Mouse (Mus musculus) gastrocnemius, adult 2 months (tissue): ENCODE measurements around the gene Lgals2. TPM values are rescaled to one million over a fixed set of nuclear protein-coding genes. Genes with fewer than 3 reads are reported as not detected.

Experiments
- DNase-seq: peaks from one replicate; pipeline ENCODE4 v3.0.0; 2022
- H3K27ac ChIP-seq: fragments of 200-600 bp; 2 replicates; pipeline ENCODE4 v1.8.1; 2022; ENCODE audit warnings: mild to moderate bottlenecking
- H3K4me3 ChIP-seq: fragments of 200-600 bp; 2 replicates; pipeline ENCODE4 v1.8.1; 2022; ENCODE audit warnings: mild to moderate bottlenecking, moderate library complexity
- CTCF ChIP-seq: fragments of 200-600 bp; IDR thresholded peaks from 2 replicates; pipeline ENCODE4 v1.8.1; 2022; ENCODE audit warnings: antibody characterized with exemption, mild to moderate bottlenecking, moderate library complexity
- intact Hi-C: fragments of 180-260 bp; cut with DNase I; formaldehyde crosslinking; loops from one replicate; pipeline ENCODE4 v1.15.1; 2025
- total RNA-seq, 2 experiments: library from RNA; stranded (reverse); gene quantifications; 2 replicates each; pipeline ENCODE4 v1.2.3; 2021

Lgals2 gene
- total RNA-seq, 2 experiments from 2014 or later, result not detected

DNA sequence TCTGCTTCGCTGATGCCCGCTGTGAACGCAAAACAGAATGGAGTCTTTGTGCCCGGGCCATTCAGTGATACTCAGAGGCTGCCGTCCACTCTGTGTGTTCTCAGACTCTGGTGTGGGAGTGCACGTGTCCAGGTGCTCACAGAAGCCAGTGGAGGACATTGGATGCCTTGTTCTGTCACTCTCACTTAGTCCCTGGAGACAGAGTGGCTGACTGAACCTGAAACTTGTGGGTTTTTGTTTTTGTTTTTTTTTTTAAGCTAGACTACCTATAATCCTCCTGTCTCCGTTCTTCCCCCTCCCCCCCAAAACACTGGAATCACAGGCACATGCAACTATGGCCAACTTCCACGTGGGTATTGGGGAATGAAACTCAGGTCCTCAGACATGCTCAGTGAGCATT, 9.0 kb downstream of the Lgals2 start:
- intact Hi-C loops, result no loop called here
- no peak for DNase-seq
- Histone ChIP-seq H3K27ac (peak overlapping the region; percentile 98), H3K4me3 (peak overlapping the region; percentile 87)
- TF ChIP-seq CTCF, result no peak

DNA sequence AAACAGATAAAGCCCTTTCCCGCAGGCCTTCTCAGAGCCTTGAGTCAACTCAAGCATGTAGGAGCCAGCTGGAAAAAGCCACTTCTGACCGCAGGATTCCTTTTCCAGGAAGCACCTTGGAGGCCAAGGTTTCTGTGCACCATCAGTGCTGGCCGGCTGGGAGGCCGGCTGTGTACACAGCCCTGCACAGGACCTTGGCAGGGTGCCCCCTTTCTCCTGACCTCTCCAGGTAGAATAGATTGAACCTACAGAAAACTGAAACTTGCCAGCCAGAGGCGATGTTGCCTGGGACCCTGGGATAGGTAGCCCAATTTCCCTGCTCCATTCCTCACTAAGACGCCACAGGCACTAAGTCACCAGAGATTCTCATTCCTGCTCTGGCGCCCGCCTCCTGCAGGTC, 9.5 kb downstream of the Lgals2 start:
- no peak for TF ChIP-seq CTCF
- intact Hi-C loops, result no loop called here
- Histone ChIP-seq H3K4me3 (peak overlapping the region; percentile 87), H3K27ac (peak overlapping the region; percentile 98)
- DNase-seq, result no peak

DNA sequence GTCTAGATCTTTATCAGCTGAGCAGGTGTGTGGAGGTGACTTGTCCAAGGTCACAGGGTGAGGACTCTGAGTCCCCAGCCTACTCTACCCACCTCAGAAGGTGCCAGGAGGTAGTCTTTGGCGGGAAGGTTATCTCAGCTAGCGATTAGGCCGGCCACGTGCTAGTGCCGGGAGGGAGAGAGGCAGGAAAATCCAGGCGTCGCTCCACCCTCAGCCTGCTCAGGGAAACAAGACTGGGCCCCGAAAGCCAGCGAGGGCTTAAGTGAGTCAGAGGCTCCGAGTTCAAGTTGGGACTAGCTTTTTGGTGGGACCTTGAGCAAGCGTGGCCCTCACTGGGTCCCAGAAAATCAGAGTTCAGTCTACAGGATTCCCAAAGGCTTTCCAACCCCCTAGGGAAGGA, 10.0 kb downstream of the Lgals2 start:
- intact Hi-C loops, result no loop called here
- no peak for TF ChIP-seq CTCF
- Histone ChIP-seq H3K27ac (peak overlapping the region; percentile 98), H3K4me3 (peak overlapping the region; percentile 87)
- no peak for DNase-seq

DNA sequence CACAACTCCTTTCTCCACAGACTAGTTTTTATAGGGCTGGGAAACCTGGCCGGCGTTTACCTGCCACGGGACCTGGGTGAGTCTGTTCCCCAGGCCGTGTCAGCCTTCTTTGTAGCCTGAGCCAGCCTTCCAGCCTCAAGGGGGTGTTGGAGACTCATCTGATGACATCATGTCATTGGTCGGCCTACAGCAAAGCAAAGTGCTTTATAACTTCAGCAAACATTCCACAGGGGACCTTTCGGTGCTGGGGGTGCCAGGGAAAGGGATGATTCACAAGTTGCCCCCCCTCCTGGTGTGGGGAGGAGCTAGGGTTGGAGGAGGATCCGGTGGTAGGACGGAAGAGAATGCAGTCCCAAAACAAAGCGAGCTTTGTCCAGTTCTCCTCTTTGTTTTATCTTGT, 10.5 kb downstream of the Lgals2 start:
- peak; percentile 75 for DNase-seq
- peak overlapping the region; percentile 98 for H3K27ac ChIP-seq
- TF ChIP-seq CTCF, result no peak

DNA sequence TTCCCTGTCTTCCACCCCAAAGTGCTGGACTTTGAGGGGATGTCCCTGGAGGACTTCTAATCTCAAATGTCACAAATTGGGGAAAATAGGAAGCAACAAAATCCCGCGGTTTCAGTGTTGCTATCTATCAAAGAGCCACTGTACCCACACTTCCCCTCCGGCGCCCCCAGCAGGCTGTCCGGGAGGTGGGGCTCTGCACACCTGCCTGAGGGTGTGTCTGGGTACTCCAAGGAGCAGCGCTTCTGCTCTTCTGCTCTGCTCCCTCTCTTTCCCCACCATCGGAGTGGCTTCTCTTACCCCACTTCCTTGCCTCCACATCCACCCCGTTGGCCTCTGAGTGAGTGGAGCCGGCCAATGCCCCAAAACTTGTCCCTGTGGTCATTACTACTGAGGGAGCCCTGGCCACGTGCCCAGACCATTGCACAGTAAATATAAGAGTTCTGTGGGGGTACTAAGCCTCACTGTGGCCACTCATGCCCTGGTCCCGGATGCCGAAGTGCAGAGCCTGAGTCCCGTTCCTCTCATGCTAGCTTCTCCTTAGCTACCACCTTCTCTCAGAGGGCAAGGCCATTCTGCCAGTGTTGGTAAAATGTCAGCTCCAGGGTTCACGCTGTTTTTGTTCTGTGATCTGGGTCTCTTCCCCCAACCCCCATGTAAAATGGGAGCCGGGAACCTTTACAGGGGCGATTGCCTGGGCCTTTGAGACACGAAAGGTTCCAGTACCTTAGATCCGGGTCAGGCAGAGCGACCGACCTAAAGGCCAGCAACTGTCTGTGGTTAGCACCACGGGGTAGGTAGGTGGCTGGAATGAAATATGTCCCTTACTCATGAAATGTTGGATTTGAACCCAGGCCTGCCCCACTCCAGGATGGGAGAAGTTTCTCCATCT, 11.5 kb downstream of the Lgals2 start:
- Histone ChIP-seq H3K4me3 (peak overlapping the region; percentile 87), H3K27ac (peak overlapping the region; percentile 98)
- intact Hi-C loops, result no loop called here
- TF ChIP-seq CTCF, result peak; percentile 22; the same call in 1 of the 2 replicates
- DNase-seq, result no peak

More for the DNA sequence above, 10.5 kb downstream of the Lgals2 start:
- peak overlapping the region; percentile 87 for H3K4me3 ChIP-seq
- intact Hi-C loops, result no loop called here

DNA sequence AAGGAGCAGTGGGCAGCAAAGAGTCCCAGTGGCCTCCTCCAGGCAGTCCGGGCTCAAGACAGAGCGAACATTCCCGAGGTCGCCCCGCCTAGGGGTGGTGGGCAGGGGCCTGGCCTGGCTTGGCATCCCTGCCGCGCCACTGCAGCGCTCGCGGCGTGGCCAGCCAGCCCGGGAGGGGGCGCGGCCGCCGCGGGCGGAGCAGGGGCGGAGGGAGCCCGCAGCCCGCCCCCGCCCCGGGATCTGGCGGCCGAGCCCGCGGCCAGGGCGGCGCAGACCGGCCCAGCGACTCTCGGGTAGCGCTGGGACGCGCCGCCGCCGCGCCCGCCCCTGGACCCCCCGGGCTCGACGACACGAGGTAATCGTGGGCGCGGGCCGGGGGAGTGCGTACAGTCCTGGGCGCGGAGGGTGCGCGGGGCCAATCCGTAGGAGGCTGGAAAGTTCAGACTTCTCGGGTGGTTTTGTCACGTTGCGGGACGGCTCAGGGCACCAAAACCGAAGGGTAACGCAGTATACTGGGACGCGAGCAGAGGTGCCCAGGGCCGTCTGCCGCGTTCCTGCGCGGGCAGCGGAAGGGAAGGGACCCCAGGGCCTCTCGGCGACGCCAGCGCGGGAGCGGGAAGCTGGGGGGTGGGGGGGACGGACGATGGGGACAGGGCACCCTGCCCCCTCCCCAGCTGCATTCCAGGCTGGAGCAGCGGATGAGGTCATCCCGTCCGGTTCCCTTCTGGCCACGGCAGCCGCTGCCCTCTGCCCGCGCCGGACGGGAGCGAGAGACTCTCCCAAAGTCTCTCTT, 12.8 kb downstream of the Lgals2 start, which contains the start of gene Cdc42ep1:
Gene Cdc42ep1 (plus strand): TSS at position 254 of the 793 bp plus-strand sequence.
- H3K4me3 ChIP-seq, result peak within 1 kb of the TSS; percentile 87
- intact Hi-C loops, result no loop called here
- H3K27ac ChIP-seq, result peak within 1 kb of the TSS; percentile 98
- DNase-seq, result peak; percentile 88
- TF ChIP-seq CTCF, result peak; percentile 13; the same call in 1 of the 2 replicates

DNA sequence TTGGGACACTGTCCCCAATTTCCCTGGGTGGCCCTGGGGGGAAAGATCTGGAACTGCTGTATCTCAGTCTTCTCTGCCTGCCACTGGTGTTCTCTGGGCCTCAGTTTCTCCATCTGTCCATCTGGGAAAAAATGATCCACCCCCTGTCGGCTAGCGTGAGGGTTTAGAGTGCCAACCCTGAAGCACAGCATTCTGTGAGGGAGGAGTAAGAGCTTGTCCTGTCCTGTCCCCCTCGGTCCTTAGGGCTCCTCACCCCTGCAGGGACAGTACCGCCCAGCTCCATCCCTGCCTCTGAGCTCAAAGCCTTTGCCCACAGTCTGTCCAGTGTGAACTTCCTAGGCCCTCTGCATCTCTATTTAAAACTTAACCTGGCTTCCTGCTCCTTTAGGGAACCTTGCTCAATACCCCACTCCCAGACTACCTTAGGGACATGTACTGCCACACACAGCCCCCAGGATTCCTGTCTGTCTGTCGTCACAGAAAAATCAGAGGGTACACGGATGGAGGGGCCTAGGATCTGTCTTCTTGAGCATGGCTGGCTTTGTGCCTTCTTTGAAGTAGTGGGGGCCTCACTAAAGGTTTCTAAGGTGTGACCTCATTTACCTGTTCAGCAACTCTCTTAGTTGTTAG, 14.1 kb downstream of the Lgals2 start:
- intact Hi-C loops, result no loop called here

DNA sequence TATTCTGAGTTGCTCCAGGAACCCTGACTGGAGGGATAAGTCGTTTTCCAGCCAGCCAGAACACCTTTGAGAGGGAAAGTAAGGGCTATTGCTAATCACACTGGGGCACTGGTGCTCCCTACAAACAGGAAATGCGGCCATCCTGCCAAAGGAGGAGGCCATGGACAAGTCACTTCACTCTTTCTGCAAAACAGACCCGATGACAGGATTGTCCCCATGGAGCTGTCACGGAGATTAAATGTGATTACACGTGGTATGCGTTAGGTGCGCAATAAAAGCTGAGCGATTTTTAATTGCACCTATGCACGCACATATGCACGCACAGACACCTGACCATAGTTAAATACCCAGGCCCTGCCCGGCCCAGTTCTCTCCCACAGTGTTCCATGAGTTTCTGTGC, 14.6 kb downstream of the Lgals2 start:
- TF ChIP-seq CTCF, result no peak
- DNase-seq, result no peak
- H3K27ac ChIP-seq, result peak overlapping the region; percentile 72
- intact Hi-C loops, result no loop called here
- H3K4me3 ChIP-seq, result no peak overlapping the region

More for the DNA sequence above, 14.1 kb downstream of the Lgals2 start:
- Histone ChIP-seq H3K4me3 (no peak overlapping the region), H3K27ac (peak overlapping the region; percentile 72)
- no peak for TF ChIP-seq CTCF
- no peak for DNase-seq

DNA sequence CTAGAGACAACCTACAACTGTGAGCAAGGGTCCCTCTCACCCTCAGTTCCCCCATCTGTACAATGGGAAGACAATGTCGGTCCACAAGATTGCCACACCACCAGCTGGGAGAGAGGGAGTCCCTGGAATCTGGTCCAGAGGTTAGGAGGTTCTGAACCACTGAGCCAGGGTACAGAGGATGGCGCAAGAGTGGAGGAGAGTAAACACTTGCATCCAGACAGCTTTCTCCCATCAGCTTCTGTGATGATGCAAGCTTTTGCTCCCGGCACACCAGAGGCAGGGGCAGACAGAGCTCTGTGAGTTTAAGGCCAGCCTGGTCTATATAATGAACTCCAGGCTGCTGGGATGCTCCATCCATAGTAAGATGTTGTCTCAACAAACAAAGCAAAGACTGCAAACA, 15.1 kb downstream of the Lgals2 start:
- no peak for TF ChIP-seq CTCF
- Histone ChIP-seq H3K27ac (peak overlapping the region; percentile 72), H3K4me3 (no peak overlapping the region)
- intact Hi-C loops, result no loop called here
- no peak for DNase-seq

DNA sequence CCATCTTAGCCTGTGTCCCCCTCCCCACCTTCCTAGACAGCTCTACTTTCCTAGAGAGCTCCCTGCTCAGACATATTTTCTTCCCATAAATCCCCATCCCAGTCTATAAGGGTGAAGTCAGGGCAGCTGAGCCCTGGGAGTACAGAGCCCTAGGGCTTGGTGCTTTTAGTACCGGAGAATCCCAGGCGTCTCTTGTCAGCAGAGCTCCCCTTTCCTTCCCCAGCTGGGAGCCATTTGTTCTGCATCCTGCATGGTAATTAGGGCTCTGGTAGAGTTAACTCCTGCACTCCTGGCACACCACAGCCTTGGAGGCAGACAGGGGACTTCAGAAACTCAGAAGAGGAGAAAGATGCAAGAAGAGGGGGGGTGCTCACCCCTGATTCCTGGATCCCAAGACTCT, 15.6 kb downstream of the Lgals2 start:
- no peak for TF ChIP-seq CTCF
- H3K27ac ChIP-seq, result peak overlapping the region; percentile 72
- intact Hi-C loops, result no loop called here
- no peak overlapping the region for H3K4me3 ChIP-seq
- DNase-seq, result no peak

DNA sequence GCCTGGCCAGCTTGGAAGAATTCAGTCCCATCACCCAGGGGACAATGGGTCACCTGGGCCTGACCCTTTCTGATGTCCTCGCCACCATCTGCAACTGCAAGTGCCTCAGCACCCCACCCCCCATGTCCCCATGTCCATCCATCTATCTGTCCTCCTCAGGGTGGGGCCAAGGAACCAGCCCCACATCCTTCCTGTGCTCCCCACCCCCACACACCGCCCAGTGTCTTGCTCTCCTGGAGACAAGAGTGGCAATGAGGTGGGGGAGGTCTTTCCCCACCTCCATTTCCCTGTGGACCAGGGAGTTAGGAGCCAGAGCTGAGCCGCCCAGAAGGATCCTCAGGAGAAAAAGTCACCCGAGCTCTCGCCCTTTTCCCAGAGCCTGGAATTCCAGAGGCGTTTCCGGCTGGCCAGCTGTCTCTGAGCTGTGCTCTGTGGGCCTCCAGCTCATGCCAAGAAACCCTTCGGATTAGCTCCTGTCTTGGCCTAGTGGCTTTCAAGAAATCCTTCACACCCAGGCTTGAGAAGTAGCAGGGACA, 19.2 kb downstream of the Lgals2 start:
- Histone ChIP-seq H3K4me3 (peak overlapping the region; percentile 19; the same call in 1 of the 2 replicates), H3K27ac (peak overlapping the region; percentile 86)
- DNase-seq, result peak; percentile 71
- no peak for TF ChIP-seq CTCF
- intact Hi-C loops, result no loop called here
